Mouse (Mus musculus): ENCODE results near the gene Prpf8. TPM values are rescaled to one million over a fixed set of nuclear protein-coding genes. Genes with fewer than 3 reads are reported as not detected.

Prpf8 gene
- polyA plus RNA-seq (2017; shearing (Covaris generic)) = 75.9 TPM

GRCm38 (mm10) chr11:75486601-75487285, at the start of gene Prpf8:
Gene Prpf8 (plus strand): TSS chr11:75486816.

GRCm38 (mm10) chr11:75439363-75439762, 47.3 kb upstream of the Prpf8 start, which contains the start of gene Serpinf2:
Gene Serpinf2 (minus strand): TSS chr11:75439591.

GRCm38 (mm10) chr11:75453991-75454930, 32.4 kb upstream of the Prpf8 start, which contains the start of gene Wdr81:
Gene Wdr81 (minus strand): TSS chr11:75454717.

GRCm38 (mm10) chr11:75460844-75461742, 25.5 kb upstream of the Prpf8 start, which contains the start of gene Tlcd2:
Gene Tlcd2 (plus strand): TSS chr11:75461715.

GRCm38 (mm10) chr11:75509741-75510626, 23.4 kb downstream of the Prpf8 start, which contains the start of gene Rilp:
Gene Rilp (plus strand): TSS chr11:75510094.

GRCm38 (mm10) chr11:75513336-75513735, 26.7 kb downstream of the Prpf8 start, which contains the start of gene Scarf1:
Gene Scarf1 (plus strand): TSS chr11:75513540.

GRCm38 (mm10) chr11:75531469-75532242, 45.0 kb downstream of the Prpf8 start, which contains the start of gene Slc43a2:
Gene Slc43a2 (plus strand): TSS chr11:75531694.

Other genes starting within 250 kb of the Prpf8 start
- gene Rpa1, start 138.5 kb upstream of the Prpf8 start, polyA plus RNA-seq (2017; shearing (Covaris generic)) = 156 TPM
- gene Smyd4, start 138.4 kb upstream of the Prpf8 start, polyA plus RNA-seq (2017; shearing (Covaris generic)) = 21.9 TPM
- gene Serpinf1, start 64.1 kb upstream of the Prpf8 start, polyA plus RNA-seq (2017; shearing (Covaris generic)) = 3.3 TPM
- gene Serpinf2, start 47.2 kb upstream of the Prpf8 start, polyA plus RNA-seq (2017; shearing (Covaris generic)) = not detected
- gene Wdr81, start 32.1 kb upstream of the Prpf8 start, polyA plus RNA-seq (2017; shearing (Covaris generic)) = 21.9 TPM
- 8.3 TPM for gene Tlcd2, start 25.1 kb upstream of the Prpf8 start, polyA plus RNA-seq (2017; shearing (Covaris generic))
- gene Rilp, start 23.3 kb downstream of the Prpf8 start, polyA plus RNA-seq (2017; shearing (Covaris generic)) = not detected
- gene Scarf1, start 26.7 kb downstream of the Prpf8 start, polyA plus RNA-seq (2017; shearing (Covaris generic)) = 1.4 TPM
- gene Slc43a2, start 44.9 kb downstream of the Prpf8 start, polyA plus RNA-seq (2017; shearing (Covaris generic)) = 80.3 TPM
- 55.6 TPM for gene Pitpna, start 101.3 kb downstream of the Prpf8 start, polyA plus RNA-seq (2017; shearing (Covaris generic))
- gene Inpp5k, start 144.2 kb downstream of the Prpf8 start, polyA plus RNA-seq (2017; shearing (Covaris generic)) = 130 TPM
- 46.1 TPM for gene Myo1c, start 163.7 kb downstream of the Prpf8 start, polyA plus RNA-seq (2017; shearing (Covaris generic))
- gene Crk, start 192.4 kb downstream of the Prpf8 start, polyA plus RNA-seq (2017; shearing (Covaris generic)) = 11.5 TPM
- 256 TPM for gene Ywhae, start 246.1 kb downstream of the Prpf8 start, polyA plus RNA-seq (2017; shearing (Covaris generic))